Mouse (Mus musculus) erythroblast, embryonic 14.5 days (primary cell): ENCODE data around the gene Epha3. TPM values are rescaled to one million over a fixed set of nuclear protein-coding genes. Genes with fewer than 3 reads are reported as not detected.

Source experiments
- H3K27me3 ChIP-seq: 2 replicates; pipeline ENCODE4 v1.6.1; 2012; ENCODE audit warnings: inconsistent platforms; ENCODE audit not compliant: control insufficient read depth
- H3K36me3 ChIP-seq: 2 replicates; pipeline ENCODE4 v1.6.1; 2012; ENCODE audit warnings: mild to moderate bottlenecking, inconsistent platforms; ENCODE audit not compliant: control insufficient read depth
- H3K4me1 ChIP-seq: 2 replicates; pipeline ENCODE4 v1.6.1; 2012; ENCODE audit warnings: inconsistent platforms; ENCODE audit not compliant: control insufficient read depth
- H3K4me3 ChIP-seq: replicated peaks from 2 replicates; pipeline ENCODE3; 2012; ENCODE audit warnings: moderate library complexity, mild to moderate bottlenecking, inconsistent platforms
- H3K9me3 ChIP-seq: 2 replicates; pipeline ENCODE4 v1.6.1; 2012; ENCODE audit warnings: low read length, inconsistent platforms, mixed read lengths; ENCODE audit not compliant: control insufficient read depth
- GATA1 ChIP-seq: IDR thresholded peaks from 2 replicates; pipeline ENCODE4 v1.6.1; 2012; ENCODE audit warnings: low read length, inconsistent platforms, mixed read lengths
- TAL1 ChIP-seq: IDR thresholded peaks from 3 replicates; pipeline ENCODE4 v1.6.1; 2012; ENCODE audit warnings: low read length, inconsistent platforms, mixed read lengths
- polyA plus RNA-seq: library from polyadenylated mRNA; stranded (reverse); fragments of >175 nt; gene quantifications from 2 replicates; pipeline ENCODE4 v1.2.3, GENCODE M21; 2012

The Epha3 gene
- polyA plus RNA-seq, 1 experiment = not detected

GRCm38 (mm10) chr16:63689371-63689770, 174.6 kb downstream of the Epha3 start:
- H3K27me3 ChIP-seq = no peaks in the 10 kb centered on the region
- no peaks in the 10 kb centered on the region for H3K36me3 ChIP-seq
- TF ChIP-seq GATA1 (no peak), TAL1 (no peak)
- no peak overlapping the region for H3K4me3 ChIP-seq
- H3K4me1 ChIP-seq = no peaks in the 10 kb centered on the region
- H3K9me3 ChIP-seq = no peaks in the 10 kb centered on the region

- no peaks in the 10 kb centered on the region for H3K27me3 ChIP-seq
- no peaks in the 10 kb centered on the region for H3K9me3 ChIP-seq
- no peaks in the 10 kb centered on the region for H3K36me3 ChIP-seq
- H3K4me3 ChIP-seq = no peak overlapping the region
- no peaks in the 10 kb centered on the region for H3K4me1 ChIP-seq
- no peak for TF ChIP-seq GATA1
- TF ChIP-seq TAL1 = no peak
Measured at GRCm38 (mm10) chr16:63684211-63684610, 179.8 kb downstream of the Epha3 start.

GRCm38 (mm10) chr16:63674426-63674825, 189.5 kb downstream of the Epha3 start:
- no peaks in the 10 kb centered on the region for H3K36me3 ChIP-seq
- peaks cover 3% of the 10 kb centered on the region; the same call in 1 of the 2 replicates for H3K9me3 ChIP-seq
- no peak for TF ChIP-seq TAL1
- no peaks in the 10 kb centered on the region for H3K4me1 ChIP-seq
- H3K27me3 ChIP-seq = no peaks in the 10 kb centered on the region
- H3K4me3 ChIP-seq = no peak overlapping the region

- H3K27me3 ChIP-seq = no peaks in the 10 kb centered on the region
- no peaks in the 10 kb centered on the region for H3K4me1 ChIP-seq
- no peak overlapping the region for H3K4me3 ChIP-seq
- peaks cover 3% of the 10 kb centered on the region; the same call in 1 of the 2 replicates for H3K9me3 ChIP-seq
- TF ChIP-seq TAL1 (no peak), GATA1 (no peak)
- no peaks in the 10 kb centered on the region for H3K36me3 ChIP-seq
Measured at GRCm38 (mm10) chr16:63673236-63673840, 190.6 kb downstream of the Epha3 start.

GRCm38 (mm10) chr16:63665897-63666464, 198.0 kb downstream of the Epha3 start:
- TF ChIP-seq TAL1 (no peak), GATA1 (no peak)
- H3K27me3 ChIP-seq = no peaks in the 10 kb centered on the region

GRCm38 (mm10) chr16:63658302-63658974, 205.5 kb downstream of the Epha3 start:
- TF ChIP-seq GATA1 (no peak), TAL1 (no peak)
- Histone ChIP-seq H3K4me1 (no peaks in the 10 kb centered on the region), H3K4me3 (no peak overlapping the region)

More at GRCm38 (mm10) chr16:63665897-63666464, 198.0 kb downstream of the Epha3 start:
- Histone ChIP-seq H3K9me3 (no peaks in the 10 kb centered on the region), H3K4me1 (no peaks in the 10 kb centered on the region), H3K4me3 (no peak overlapping the region), H3K36me3 (no peaks in the 10 kb centered on the region)

GRCm38 (mm10) chr16:63657743-63658142, 206.2 kb downstream of the Epha3 start:
- Histone ChIP-seq H3K27me3 (no peaks in the 10 kb centered on the region), H3K36me3 (no peaks in the 10 kb centered on the region), H3K4me3 (no peak overlapping the region), H3K4me1 (no peaks in the 10 kb centered on the region), H3K9me3 (peaks cover 3% of the 10 kb centered on the region; the same call in 1 of the 2 replicates)
- TF ChIP-seq GATA1 (no peak), TAL1 (no peak)

More at GRCm38 (mm10) chr16:63658302-63658974, 205.5 kb downstream of the Epha3 start:
- Histone ChIP-seq H3K27me3 (no peaks in the 10 kb centered on the region), H3K36me3 (no peaks in the 10 kb centered on the region), H3K9me3 (no peaks in the 10 kb centered on the region)

GRCm38 (mm10) chr16:63653393-63653918, 210.5 kb downstream of the Epha3 start:
- Histone ChIP-seq H3K36me3 (no peaks in the 10 kb centered on the region), H3K27me3 (no peaks in the 10 kb centered on the region), H3K4me3 (no peak overlapping the region), H3K4me1 (no peaks in the 10 kb centered on the region), H3K9me3 (peaks cover 7% of the 10 kb centered on the region)
- TF ChIP-seq TAL1 (no peak), GATA1 (no peak)

- TF ChIP-seq TAL1 (no peak), GATA1 (no peak)
- no peaks in the 10 kb centered on the region for H3K4me1 ChIP-seq
- H3K4me3 ChIP-seq = no peak overlapping the region
- H3K9me3 ChIP-seq = peaks cover 7% of the 10 kb centered on the region
- no peaks in the 10 kb centered on the region for H3K27me3 ChIP-seq
- H3K36me3 ChIP-seq = no peaks in the 10 kb centered on the region
Measured at GRCm38 (mm10) chr16:63650760-63651159, 213.2 kb downstream of the Epha3 start.

GRCm38 (mm10) chr16:63646577-63646976, 217.4 kb downstream of the Epha3 start:
- H3K36me3 ChIP-seq = no peaks in the 10 kb centered on the region
- TF ChIP-seq TAL1 = no peak
- TF ChIP-seq GATA1 = no peak
- no peaks in the 10 kb centered on the region for H3K27me3 ChIP-seq
- H3K4me3 ChIP-seq = no peak overlapping the region
- no peaks in the 10 kb centered on the region for H3K4me1 ChIP-seq
- H3K9me3 ChIP-seq = no peaks in the 10 kb centered on the region
